Mouse (Mus musculus) testis, adult 2 months (tissue): ENCODE measurements around the gene Vmn2r12.

Experiments used
- CTCF ChIP-seq: fragments of 200-500 bp; IDR thresholded peaks from 2 replicates; pipeline ENCODE4 v1.5.1; 2012; ENCODE audit warnings: low read depth, mild to moderate bottlenecking, inconsistent platforms, low read length, moderate library complexity; ENCODE audit not compliant: control insufficient read depth, insufficient read depth, insufficient replicate concordance
- POLR2A ChIP-seq: fragments of 200-500 bp; IDR thresholded peaks from 2 replicates; pipeline ENCODE4 v1.6.1; 2012; ENCODE audit warnings: low read depth, mild to moderate bottlenecking, inconsistent platforms, low read length, moderate library complexity; ENCODE audit not compliant: control insufficient read depth

- TF ChIP-seq CTCF (no peak), POLR2A (no peak)
Measured at GRCm38 (mm10) chr5:109139546-109139945, 41.8 kb upstream of the Vmn2r12 start.
